Mouse (Mus musculus): ENCODE measurements around the gene AI854703. TPM values are rescaled to one million over a fixed set of nuclear protein-coding genes. Genes with fewer than 3 reads are reported as not detected.

The AI854703 gene
- total RNA-seq, 1 experiment = 0.67 TPM

- no peak for DNase-seq (ENCODE audit: low read depth, low spot score)
- H3K36me3 ChIP-seq (ENCODE audit: control insufficient read depth, insufficient read depth, low read length, poor library complexity, severe bottlenecking) = no peaks in the 10 kb centered on the region
- TF ChIP-seq ZNF384 (IDR thresholded peaks at IDR 0.05; ENCODE audit: low read depth, low read length) = no peak
- no peak for TF ChIP-seq MAFK (IDR thresholded peaks at IDR 0.05; ENCODE audit: insufficient read depth, low read depth, low read length)
- TF ChIP-seq HCFC1 (IDR thresholded peaks at IDR 0.05; ENCODE audit: borderline replicate concordance, insufficient read depth, low read length) = no peak
- no peak for TF ChIP-seq CHD2 (IDR thresholded peaks at IDR 0.05; ENCODE audit: low read depth, low read length)
- no peak for TF ChIP-seq ZC3H11A (IDR thresholded peaks at IDR 0.05; ENCODE audit: borderline replicate concordance, low read depth, low read length)
- H3K4me3 ChIP-seq (ENCODE audit: insufficient read depth in 1 of 2, low read depth in 1 of 2, low read length in 2 of 2, poor library complexity in 1 of 2, severe bottlenecking in 1 of 2) = no peak overlapping the region
- no peak overlapping the region for H3K27ac ChIP-seq (ENCODE audit: insufficient read depth, low read depth, low read length, poor library complexity, severe bottlenecking)
- 0 out of 2 replicates have a peak overlapping the region, but pooled peaks have one; percentile 4 for H3K9ac ChIP-seq (ENCODE audit: insufficient read depth, low read depth, low read length, poor library complexity, severe bottlenecking)
- in situ Hi-C loops (cut with MboI; ENCODE audit: low sequenced_read_pairs in 2 of 2, unreplicated experiment in 2 of 2) = no loop called here
- H3K9me3 ChIP-seq (ENCODE audit: control insufficient read depth, insufficient read depth, low read depth, low read length) = no peaks in the 10 kb centered on the region
- H3K4me1 ChIP-seq (ENCODE audit: control insufficient read depth in 2 of 2, insufficient read depth in 2 of 2, low read length in 2 of 2, poor library complexity in 1 of 2) = peaks cover 0 to 5% of the 10 kb centered on the region in 2 experiments; a peak in 1 of 4 replicates
Observed at GRCm38 (mm10) chr6:48609512-48609911, 17.1 kb upstream of the AI854703 start.

GRCm38 (mm10) chr6:48610657-48611056 is 15.9 kb upstream of the AI854703 start:
- H3K9me3 ChIP-seq (ENCODE audit: control insufficient read depth, insufficient read depth, low read depth, low read length) = no peaks in the 10 kb centered on the region
- in situ Hi-C loops (cut with MboI; ENCODE audit: low sequenced_read_pairs in 2 of 2, unreplicated experiment in 2 of 2) = no loop called here
- peaks cover 0 to 5% of the 10 kb centered on the region in 2 experiments; a peak in 1 of 4 replicates for H3K4me1 ChIP-seq (ENCODE audit: control insufficient read depth in 2 of 2, insufficient read depth in 2 of 2, low read length in 2 of 2, poor library complexity in 1 of 2)
- no peak overlapping the region for H3K9ac ChIP-seq (ENCODE audit: insufficient read depth, low read depth, low read length, poor library complexity, severe bottlenecking)
- no peak for TF ChIP-seq HCFC1 (IDR thresholded peaks at IDR 0.05; ENCODE audit: borderline replicate concordance, insufficient read depth, low read length)
- TF ChIP-seq MAFK (IDR thresholded peaks at IDR 0.05; ENCODE audit: insufficient read depth, low read depth, low read length) = no peak
- no peak for TF ChIP-seq CHD2 (IDR thresholded peaks at IDR 0.05; ENCODE audit: low read depth, low read length)
- TF ChIP-seq ZC3H11A (IDR thresholded peaks at IDR 0.05; ENCODE audit: borderline replicate concordance, low read depth, low read length) = no peak
- TF ChIP-seq ZNF384 (IDR thresholded peaks at IDR 0.05; ENCODE audit: low read depth, low read length) = no peak
- H3K4me3 ChIP-seq (ENCODE audit: insufficient read depth in 1 of 2, low read depth in 1 of 2, low read length in 2 of 2, poor library complexity in 1 of 2, severe bottlenecking in 1 of 2) = no peak overlapping the region
- H3K27ac ChIP-seq (ENCODE audit: insufficient read depth, low read depth, low read length, poor library complexity, severe bottlenecking) = no peak overlapping the region
- H3K36me3 ChIP-seq (ENCODE audit: control insufficient read depth, insufficient read depth, low read length, poor library complexity, severe bottlenecking) = no peaks in the 10 kb centered on the region
- DNase-seq (ENCODE audit: low read depth, low spot score) = no peak

GRCm38 (mm10) chr6:48613464-48613863 is 13.1 kb upstream of the AI854703 start:
- no peak overlapping the region for H3K27ac ChIP-seq (ENCODE audit: insufficient read depth, low read depth, low read length, poor library complexity, severe bottlenecking)
- in situ Hi-C loops (cut with MboI; ENCODE audit: low sequenced_read_pairs in 2 of 2, unreplicated experiment in 2 of 2) = no loop called here
- no peaks in the 10 kb centered on the region for H3K36me3 ChIP-seq (ENCODE audit: control insufficient read depth, insufficient read depth, low read length, poor library complexity, severe bottlenecking)
- no peaks in the 10 kb centered on the region for H3K9me3 ChIP-seq (ENCODE audit: control insufficient read depth, insufficient read depth, low read depth, low read length)
- TF ChIP-seq CHD2 (IDR thresholded peaks at IDR 0.05; ENCODE audit: low read depth, low read length) (no peak), ZC3H11A (IDR thresholded peaks at IDR 0.05; ENCODE audit: borderline replicate concordance, low read depth, low read length) (no peak), MAFK (IDR thresholded peaks at IDR 0.05; ENCODE audit: insufficient read depth, low read depth, low read length) (no peak), ZNF384 (IDR thresholded peaks at IDR 0.05; ENCODE audit: low read depth, low read length) (no peak), HCFC1 (IDR thresholded peaks at IDR 0.05; ENCODE audit: borderline replicate concordance, insufficient read depth, low read length) (no peak)
- H3K4me3 ChIP-seq (ENCODE audit: insufficient read depth in 1 of 2, low read depth in 1 of 2, low read length in 2 of 2, poor library complexity in 1 of 2, severe bottlenecking in 1 of 2) = no peak overlapping the region
- DNase-seq (ENCODE audit: low read depth, low spot score) = no peak
- no peak overlapping the region for H3K9ac ChIP-seq (ENCODE audit: insufficient read depth, low read depth, low read length, poor library complexity, severe bottlenecking)
- peaks cover 0 to 2% of the 10 kb centered on the region in 2 experiments; a peak in 1 of 4 replicates for H3K4me1 ChIP-seq (ENCODE audit: control insufficient read depth in 2 of 2, insufficient read depth in 2 of 2, low read length in 2 of 2, poor library complexity in 1 of 2)

- in situ Hi-C loops (cut with MboI; ENCODE audit: low sequenced_read_pairs in 2 of 2, unreplicated experiment in 2 of 2) = no loop called here
- TF ChIP-seq MAFK (IDR thresholded peaks at IDR 0.05; ENCODE audit: insufficient read depth, low read depth, low read length) = no peak
- no peak for TF ChIP-seq ZC3H11A (IDR thresholded peaks at IDR 0.05; ENCODE audit: borderline replicate concordance, low read depth, low read length)
- TF ChIP-seq ZNF384 (IDR thresholded peaks at IDR 0.05; ENCODE audit: low read depth, low read length) = no peak
- TF ChIP-seq CHD2 (IDR thresholded peaks at IDR 0.05; ENCODE audit: low read depth, low read length) = no peak
- no peak for TF ChIP-seq HCFC1 (IDR thresholded peaks at IDR 0.05; ENCODE audit: borderline replicate concordance, insufficient read depth, low read length)
- Histone ChIP-seq H3K9me3 (ENCODE audit: control insufficient read depth, insufficient read depth, low read depth, low read length) (no peaks in the 10 kb centered on the region), H3K9ac (ENCODE audit: insufficient read depth, low read depth, low read length, poor library complexity, severe bottlenecking) (no peak overlapping the region), H3K27ac (ENCODE audit: insufficient read depth, low read depth, low read length, poor library complexity, severe bottlenecking) (no peak overlapping the region), H3K4me1 (ENCODE audit: control insufficient read depth in 2 of 2, insufficient read depth in 2 of 2, low read length in 2 of 2, poor library complexity in 1 of 2) (peaks cover 0 to 7% of the 10 kb centered on the region in 2 experiments; a peak in 1 of 4 replicates), H3K36me3 (ENCODE audit: control insufficient read depth, insufficient read depth, low read length, poor library complexity, severe bottlenecking) (peaks cover 4% of the 10 kb centered on the region; the same call in 1 of the 2 replicates), H3K4me3 (ENCODE audit: insufficient read depth in 1 of 2, low read depth in 1 of 2, low read length in 2 of 2, poor library complexity in 1 of 2, severe bottlenecking in 1 of 2) (no peak overlapping the region)
- no peak for DNase-seq (ENCODE audit: low read depth, low spot score)
Observed at GRCm38 (mm10) chr6:48614756-48615155, 11.8 kb upstream of the AI854703 start.
